22 mouse cellular contexts compared by ENCODE assay signal in the genomic region with DNA sequence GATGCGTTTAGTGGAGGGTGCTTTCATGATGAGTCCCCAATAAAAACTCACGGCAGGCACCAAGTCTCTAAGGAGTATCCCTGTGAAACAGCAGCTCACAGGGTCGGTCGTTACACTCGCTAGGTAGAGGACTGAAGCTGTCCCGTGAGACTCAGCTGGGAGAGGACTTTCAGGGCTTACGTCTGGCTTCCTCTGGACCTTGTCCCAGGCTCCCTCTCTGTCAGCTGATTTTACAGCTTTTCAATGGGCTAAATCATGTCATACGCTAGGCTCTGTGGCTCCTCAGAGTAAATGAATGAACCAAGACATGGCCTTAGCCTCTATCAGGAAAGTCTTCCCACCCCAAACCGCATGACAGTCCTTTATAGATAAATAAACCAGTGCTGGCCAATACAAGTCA. TPM values are rescaled to one million over a fixed set of nuclear protein-coding genes. Genes with fewer than 3 reads are reported as not detected.
A peak's percentile ranks its signal among the peaks of the same experiment; 100 is the strongest.
DNase-seq lines count a peak whose midpoint lies in the region; ATAC-seq lines count a peak whose summit lies in the region.
"Had no signal": no experiment of that assay in that cellular context is flagged by ENCODE, and none has a peak within 500 bp of the region (broad histone marks: within the 10 kb centered on the region; RNA-seq: fewer than 3 reads in every experiment).

No protein-coding gene starts in this region.

- peaks cover 11% of the 10 kb centered on the region; the same call in 1 of the 2 replicates for H3K4me1 ChIP-seq in heart, embryonic 12.5 days (replicated peaks)
- peaks cover 4% of the 10 kb centered on the region for H3K4me1 ChIP-seq in intestine, embryonic 15.5 days (replicated peaks)
- H3K4me1 ChIP-seq in neural tube, embryonic 15.5 days = no peaks in the 10 kb centered on the region
- no peaks in the 10 kb centered on the region for H3K4me1 ChIP-seq in forebrain, embryonic 11.5 days (replicated peaks; ENCODE audit: control insufficient read depth, insufficient read depth, low read length)
- H3K4me1 ChIP-seq: embryonic facial prominence, embryonic 13.5 days; forebrain, embryonic 13.5 days; hindbrain, embryonic 12.5 days had no signal

- H3K36me3 ChIP-seq in heart, embryonic 12.5 days = no peaks in the 10 kb centered on the region
- H3K36me3 ChIP-seq in intestine, embryonic 15.5 days = no peaks in the 10 kb centered on the region
- no peaks in the 10 kb centered on the region for H3K36me3 ChIP-seq in neural tube, embryonic 15.5 days
- no peaks in the 10 kb centered on the region for H3K36me3 ChIP-seq in forebrain, embryonic 11.5 days (ENCODE audit: control insufficient read depth, insufficient read depth, low read length)
- H3K36me3 ChIP-seq: embryonic facial prominence, embryonic 13.5 days; G1E; hindbrain, embryonic 12.5 days had no signal

- no peak overlapping the region for H3K9ac ChIP-seq in heart, embryonic 12.5 days
- H3K9ac ChIP-seq in intestine, embryonic 15.5 days = no peak overlapping the region
- H3K9ac ChIP-seq in neural tube, embryonic 15.5 days (replicated peaks) = no peak overlapping the region
- no peak overlapping the region for H3K9ac ChIP-seq in forebrain, embryonic 11.5 days (ENCODE audit: low read length)
- H3K9ac ChIP-seq: embryonic facial prominence, embryonic 13.5 days; forebrain, embryonic 13.5 days; forebrain, postnatal 0 days; hindbrain, embryonic 12.5 days had no signal

- ATAC-seq in heart, embryonic 12.5 days (ENCODE audit: insufficient number of reproducible peaks, low FRiP score) = no peak
- peak; percentile 48; the same call in 1 of the 2 replicates for ATAC-seq in intestine, embryonic 15.5 days
- no peak for ATAC-seq in neural tube, embryonic 15.5 days (ENCODE audit: low FRiP score)
- ATAC-seq in forebrain, embryonic 11.5 days (replicated peaks; ENCODE audit: low FRiP score) = no peak
- ATAC-seq: CD4-positive, CD25-positive, alpha-beta regulatory T cell, adult 4 months; forebrain, embryonic 13.5 days; forebrain, postnatal 0 days had no signal

- no peak overlapping the region for H3K4me3 ChIP-seq in heart, embryonic 12.5 days
- H3K4me3 ChIP-seq in intestine, embryonic 15.5 days (replicated peaks) = no peak overlapping the region
- no peak overlapping the region for H3K4me3 ChIP-seq in neural tube, embryonic 15.5 days (replicated peaks)
- no peak overlapping the region for H3K4me3 ChIP-seq in forebrain, embryonic 11.5 days (ENCODE audit: low read depth, low read length)
- H3K4me3 ChIP-seq: embryonic facial prominence, embryonic 13.5 days; forebrain, embryonic 13.5 days; hindbrain, embryonic 12.5 days had no signal

- no peak overlapping the region for H3K4me2 ChIP-seq in heart, embryonic 12.5 days
- H3K4me2 ChIP-seq in intestine, embryonic 15.5 days (replicated peaks) = no peak overlapping the region
- H3K4me2 ChIP-seq in neural tube, embryonic 15.5 days = no peak overlapping the region
- H3K4me2 ChIP-seq in forebrain, embryonic 11.5 days (ENCODE audit: low read depth, low read length, severe bottlenecking) = no peak overlapping the region
- H3K4me2 ChIP-seq: embryonic facial prominence, embryonic 13.5 days; forebrain, embryonic 13.5 days; hindbrain, embryonic 12.5 days had no signal

- 71% methylated on average over 9 of the region's 9 CpGs for WGBS in heart, embryonic 12.5 days
- 37% methylated on average over 9 of the region's 9 CpGs for WGBS in intestine, embryonic 15.5 days
- WGBS in neural tube, embryonic 15.5 days = 37% methylated on average over 9 of the region's 9 CpGs
- WGBS in forebrain, embryonic 11.5 days = 80% methylated on average over 9 of the region's 9 CpGs

- no peaks in the 10 kb centered on the region for H3K27me3 ChIP-seq in heart, embryonic 12.5 days (replicated peaks)
- no peaks in the 10 kb centered on the region for H3K27me3 ChIP-seq in intestine, embryonic 15.5 days (replicated peaks)
- no peaks in the 10 kb centered on the region for H3K27me3 ChIP-seq in neural tube, embryonic 15.5 days (replicated peaks)
- no peaks in the 10 kb centered on the region for H3K27me3 ChIP-seq in forebrain, embryonic 11.5 days (ENCODE audit: control insufficient read depth, insufficient read depth, low read length)
- H3K27me3 ChIP-seq: embryonic facial prominence, embryonic 13.5 days; forebrain, embryonic 13.5 days; hindbrain, embryonic 12.5 days had no signal

- no peaks in the 10 kb centered on the region for H3K9me3 ChIP-seq in heart, embryonic 12.5 days (replicated peaks)
- no peaks in the 10 kb centered on the region for H3K9me3 ChIP-seq in intestine, embryonic 15.5 days
- no peaks in the 10 kb centered on the region for H3K9me3 ChIP-seq in neural tube, embryonic 15.5 days (replicated peaks)
- H3K9me3 ChIP-seq in forebrain, embryonic 11.5 days (ENCODE audit: control insufficient read depth, low read length) = no peaks in the 10 kb centered on the region
- H3K9me3 ChIP-seq: embryonic facial prominence, embryonic 13.5 days; forebrain, embryonic 13.5 days; G1E; hindbrain, embryonic 12.5 days had no signal

- DNase-seq in heart, adult 11 months = peak; percentile 90
- DNase-seq in kidney, adult 9 months = peak; percentile 87
- peak; percentile 69 to 89 for DNase-seq in kidney, postnatal 25 days
- DNase-seq in forebrain, embryonic 11.5 days (ENCODE audit: low spot score) = no peak
- DNase-seq in adrenal gland, adult (ENCODE audit: inconsistent age in 2 of 2, low spot score in 1 of 2) = no peak
- DNase-seq: adrenal gland, postnatal 14 days; B cell, adult 2 months; cerebellum, adult 11-12 months; cerebellum, adult 9-10 months; cerebellum, postnatal 25 days; forebrain, postnatal 0 days; gastrocnemius, postnatal 14 days; heart, postnatal 10 days; heart, postnatal 4 days had no signal

- H3K27ac ChIP-seq in heart, embryonic 12.5 days (ENCODE audit: poor library complexity, severe bottlenecking) = no peak overlapping the region
- no peak overlapping the region for H3K27ac ChIP-seq in intestine, embryonic 15.5 days
- no peak overlapping the region for H3K27ac ChIP-seq in neural tube, embryonic 15.5 days (replicated peaks)
- no peak overlapping the region for H3K27ac ChIP-seq in forebrain, embryonic 11.5 days (ENCODE audit: low read depth, low read length)
- H3K27ac ChIP-seq: embryonic facial prominence, embryonic 13.5 days; forebrain, embryonic 13.5 days; hindbrain, embryonic 12.5 days had no signal

RNA-seq across cellular contexts. Expression of a gene that starts 7.7 kb away (rescaled TPM):
- 1,404 and 1,433 TPM in 2 replicates for polyA plus RNA-seq in heart, embryonic 12.5 days (2016; fragmentation: Nextera tagmentation; extraction: Ambion mirVana)
- 308 and 352 TPM in 2 replicates for polyA plus RNA-seq in intestine, embryonic 15.5 days (2015; fragmentation: Nextera tagmentation; extraction: Ambion mirVana)
- 69.2 and 82.4 TPM in 2 replicates for polyA plus RNA-seq in neural tube, embryonic 15.5 days (2015; fragmentation: Nextera tagmentation; extraction: Ambion mirVana)
- polyA plus RNA-seq in forebrain, embryonic 11.5 days (2014; fragmentation: Nextera tagmentation; extraction: Ambion mirVana) = 52.8 and 61.6 TPM in 2 replicates
- polyA plus RNA-seq: G1E had no signal

RNA-seq across cellular contexts. Expression of a gene that starts 28.4 kb away (rescaled TPM):
- 743 and 765 TPM in 2 replicates for polyA plus RNA-seq in heart, embryonic 12.5 days (2016; fragmentation: Nextera tagmentation; extraction: Ambion mirVana)
- polyA plus RNA-seq in intestine, embryonic 15.5 days (2015; fragmentation: Nextera tagmentation; extraction: Ambion mirVana) = 705 and 851 TPM in 2 replicates
- 794 and 878 TPM in 2 replicates for polyA plus RNA-seq in neural tube, embryonic 15.5 days (2015; fragmentation: Nextera tagmentation; extraction: Ambion mirVana)
- polyA plus RNA-seq in forebrain, embryonic 11.5 days (2014; fragmentation: Nextera tagmentation; extraction: Ambion mirVana) = 633 and 702 TPM in 2 replicates

RNA-seq across cellular contexts. Expression of a gene that starts 33.9 kb away (rescaled TPM):
- 14.5 and 20.1 TPM in 2 replicates for polyA plus RNA-seq in heart, embryonic 12.5 days (2016; fragmentation: Nextera tagmentation; extraction: Ambion mirVana)
- 8.9 and 9.4 TPM in 2 replicates for polyA plus RNA-seq in intestine, embryonic 15.5 days (2015; fragmentation: Nextera tagmentation; extraction: Ambion mirVana)
- 10.5 and 11.8 TPM in 2 replicates for polyA plus RNA-seq in neural tube, embryonic 15.5 days (2015; fragmentation: Nextera tagmentation; extraction: Ambion mirVana)
- polyA plus RNA-seq in forebrain, embryonic 11.5 days (2014; fragmentation: Nextera tagmentation; extraction: Ambion mirVana) = 6.4 and 8.6 TPM in 2 replicates

Comparison
In these comparisons a context has a peak if more than half of its experiments do, and no peak if none do; other contexts are left out.
1. DNase-seq: peak in heart, adult 11 months (single experiment), kidney, adult 9 months (single experiment) and kidney, postnatal 25 days (2 of 2); none in forebrain, embryonic 11.5 days (single experiment) and adrenal gland, adult (0 of 2).